Mouse (Mus musculus): ENCODE measurements at regions not wholly inside any gene's neighbourhood (a gene's known extent, or its start where the extent isn't known, plus 50 kb on each side); places are given as distances from the start of the nearest gene placed in this dataset.

DNA sequence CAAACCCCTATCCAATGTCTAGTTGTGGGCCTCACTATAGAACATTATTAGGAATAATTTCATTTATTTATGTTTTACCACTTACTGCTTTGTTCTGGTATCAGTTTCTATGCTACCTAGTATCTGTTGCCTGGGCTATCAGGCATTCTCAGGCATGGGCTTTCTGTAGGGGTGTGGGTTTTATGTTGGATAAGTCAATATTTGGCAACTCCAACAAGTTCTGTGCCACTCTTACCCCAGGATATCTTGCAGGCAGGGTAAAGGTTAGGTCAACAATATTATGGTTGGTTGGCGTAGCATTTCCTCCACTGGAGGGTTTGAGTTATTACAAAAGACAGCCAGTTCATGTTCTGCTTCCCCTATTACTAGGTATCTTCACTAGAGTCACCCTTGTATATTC is 65.8 kb downstream of the Smim10l1 start:
- Histone ChIP-seq H3K36me3 (ENCODE audit: control insufficient read depth, insufficient read depth, low read length) (no peaks in the 10 kb centered on the region), H3K4me1 (ENCODE audit: control insufficient read depth, insufficient read depth, insufficient read length) (no peaks in the 10 kb centered on the region), H3K27ac (ENCODE audit: insufficient read depth, low read length) (no peak overlapping the region), H3K4me3 (ENCODE audit: extremely low read depth, insufficient read depth, insufficient read length) (no peak overlapping the region), H3K27me3 (ENCODE audit: control insufficient read depth, insufficient read depth, low read length) (no peaks in the 10 kb centered on the region)
- 70% methylated on average over 1 of the region's 1 CpGs for whole genome bisulfite sequencing
- TF ChIP-seq POLR2A (IDR thresholded peaks at IDR 0.05; ENCODE audit: low read depth, low read length), result no peak
- no peak for TF ChIP-seq CTCF (IDR thresholded peaks at IDR 0.05; ENCODE audit: extremely low read depth, insufficient read depth, insufficient read length, insufficient replicate concordance)
- no peak for DNase-seq (ENCODE audit: low read depth in 1 of 2, low spot score in 2 of 2)

DNA sequence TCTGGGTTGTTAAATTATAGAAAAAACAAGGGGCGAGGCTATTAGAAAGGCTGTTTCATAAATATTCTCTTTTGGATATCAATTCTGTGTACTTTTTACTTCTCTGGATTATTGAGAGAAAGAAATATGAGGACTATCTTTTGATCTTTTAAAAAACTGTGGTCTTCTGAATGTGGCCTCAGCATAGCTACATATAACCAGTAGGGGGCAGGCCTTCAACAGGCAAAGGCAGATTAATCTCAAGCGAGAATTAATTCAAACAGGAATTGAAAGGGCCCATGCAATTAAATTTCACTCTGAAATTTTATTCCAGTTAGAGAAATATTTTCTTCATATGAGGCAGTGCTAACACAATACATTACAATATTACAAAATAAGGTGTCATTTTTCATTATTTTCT is 66.6 kb downstream of the Smim10l1 start:
- Histone ChIP-seq H3K4me3 (ENCODE audit: extremely low read depth, insufficient read depth, insufficient read length) (no peak overlapping the region), H3K36me3 (ENCODE audit: control insufficient read depth, insufficient read depth, low read length) (no peaks in the 10 kb centered on the region), H3K27ac (ENCODE audit: insufficient read depth, low read length) (no peak overlapping the region), H3K4me1 (ENCODE audit: control insufficient read depth, insufficient read depth, insufficient read length) (no peaks in the 10 kb centered on the region), H3K27me3 (ENCODE audit: control insufficient read depth, insufficient read depth, low read length) (no peaks in the 10 kb centered on the region)
- no peak for DNase-seq (ENCODE audit: low read depth in 1 of 2, low spot score in 2 of 2)
- TF ChIP-seq POLR2A (IDR thresholded peaks at IDR 0.05; ENCODE audit: low read depth, low read length) (no peak), CTCF (IDR thresholded peaks at IDR 0.05; ENCODE audit: extremely low read depth, insufficient read depth, insufficient read length, insufficient replicate concordance) (no peak)
- WGBS, result 55% methylated on average over 2 of the region's 2 CpGs

DNA sequence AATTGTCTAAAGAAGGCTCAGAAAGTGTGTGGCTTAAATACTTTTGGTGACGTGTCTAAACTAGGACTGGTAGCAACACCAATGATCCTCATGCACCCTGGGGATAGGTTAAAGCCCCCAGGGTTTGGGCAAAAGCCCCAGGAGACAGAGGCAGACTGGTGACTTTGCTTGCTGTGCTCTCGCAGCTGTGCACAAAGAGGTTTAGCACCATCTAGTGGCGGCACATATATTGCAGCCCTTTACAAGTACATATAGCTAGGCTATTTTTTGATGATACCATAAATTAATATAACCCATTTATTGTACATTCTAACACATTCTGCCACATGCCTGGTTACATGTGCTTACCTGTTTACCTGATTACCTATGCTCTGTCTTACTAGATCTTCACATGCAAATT is 85.8 kb upstream of the 5530400C23Rik start:
- no peaks in the 10 kb centered on the region for H3K4me1 ChIP-seq (ENCODE audit: control insufficient read depth, insufficient read depth, insufficient read length)
- DNase-seq (ENCODE audit: low read depth in 1 of 2, low spot score in 2 of 2), result peak in 1 of 2 experiments; percentile 7
- H3K4me3 ChIP-seq (ENCODE audit: extremely low read depth, insufficient read depth, insufficient read length), result no peak overlapping the region
- no peak overlapping the region for H3K27ac ChIP-seq (ENCODE audit: insufficient read depth, low read length)
- H3K36me3 ChIP-seq (ENCODE audit: control insufficient read depth, insufficient read depth, low read length), result no peaks in the 10 kb centered on the region
- no peaks in the 10 kb centered on the region for H3K27me3 ChIP-seq (ENCODE audit: control insufficient read depth, insufficient read depth, low read length)
- 5% methylated on average over 3 of the region's 3 CpGs for WGBS
- TF ChIP-seq CTCF (IDR thresholded peaks at IDR 0.05; ENCODE audit: extremely low read depth, insufficient read depth, insufficient read length, insufficient replicate concordance), result peak; percentile 37; the same call in 1 of the 2 replicates
- TF ChIP-seq POLR2A (IDR thresholded peaks at IDR 0.05; ENCODE audit: low read depth, low read length), result no peak

Measured in spleen, adult 2 months (tissue).